ENCODE assay signal across 20 mouse cellular contexts in genomic region chr14:19927156-19927555, GRCm38 (mm10). TPM values are rescaled to one million over a fixed set of nuclear protein-coding genes. Genes with fewer than 3 reads are reported as not detected.
DNase-seq lines count a peak whose midpoint lies in the region; ATAC-seq and TF ChIP-seq lines count a peak whose summit lies in the region.
"Had no signal": no experiment of that assay in that cellular context is flagged by ENCODE, and none has a peak within 500 bp of the region (broad histone marks: within the 10 kb centered on the region; RNA-seq: fewer than 3 reads in every experiment).

No protein-coding gene starts in this region.

- peak; percentile 48 for DNase-seq in heart, adult 11 months
- no peak for DNase-seq in heart, postnatal 36 days
- no peak for DNase-seq in heart, postnatal 0 days (ENCODE audit: low spot score)
- no peak for DNase-seq in heart, adult 2 months
- peak; percentile 66 for DNase-seq in R1 (ENCODE audit: low read depth, low spot score)
- DNase-seq in left cerebral cortex, postnatal 14 days (ENCODE audit: low spot score in 2 of 2), result no peak
- DNase-seq: adrenal gland, adult 2 months; adrenal gland, postnatal 14 days; cerebellum, adult 11 months; cerebellum, adult 2 months; cerebellum, adult 9-11 months; forebrain, postnatal 0 days; gastrocnemius, postnatal 25 days; kidney, adult 2 months had no signal

- ATAC-seq in heart, postnatal 0 days (ENCODE audit: insufficient read depth, low read depth), result no peak
- no peak for ATAC-seq in granulocyte monocyte progenitor cell, adult 5-6 weeks (replicated peaks; ENCODE audit: poor library complexity, severe bottlenecking)

- no peak for TF ChIP-seq POLR2A in heart, adult 2 months (IDR thresholded peaks at IDR 0.05; ENCODE audit: insufficient read depth, low read depth, low read length)

- H3K79me2 ChIP-seq in heart, adult 2 months (replicated peaks; ENCODE audit: control insufficient read depth, insufficient read depth, low read length), result no peaks in the 10 kb centered on the region

- H3K27me3 ChIP-seq in heart, postnatal 0 days (ENCODE audit: control insufficient read depth, insufficient read depth, low read length), result no peaks in the 10 kb centered on the region
- H3K27me3 ChIP-seq in heart, adult 2 months (ENCODE audit: control insufficient read depth, insufficient read depth, low read length), result no peaks in the 10 kb centered on the region
- H3K27me3 ChIP-seq in E14TG2a.4 (ENCODE audit: insufficient read depth, low read length), result no peaks in the 10 kb centered on the region
- H3K27me3 ChIP-seq: embryonic facial prominence, embryonic 12.5 days; embryonic facial prominence, embryonic 15.5 days; hindbrain, embryonic 12.5 days; hindbrain, embryonic 15.5 days had no signal

- WGBS in heart, postnatal 0 days, result 40% methylated on average over 2 of the region's 2 CpGs
- 71% methylated on average over 2 of the region's 2 CpGs for WGBS in heart, adult 2 months

- H3K9ac ChIP-seq in heart, postnatal 0 days (replicated peaks; ENCODE audit: low read depth, low read length), result no peak overlapping the region
- H3K9ac ChIP-seq in heart, adult 2 months (ENCODE audit: low read depth, low read length), result no peak overlapping the region
- H3K9ac ChIP-seq: embryonic facial prominence, embryonic 12.5 days; embryonic facial prominence, embryonic 15.5 days; forebrain, postnatal 0 days; hindbrain, embryonic 12.5 days; hindbrain, embryonic 15.5 days had no signal

- no peak for TF ChIP-seq EP300 in heart, postnatal 0 days (IDR thresholded peaks at IDR 0.05; ENCODE audit: low read depth)
- no peak for TF ChIP-seq EP300 in heart, adult 2 months (IDR thresholded peaks at IDR 0.05; ENCODE audit: insufficient read depth, low read depth, low read length)

- intact Hi-C loops in heart, postnatal 36 days (cut with DNase I), result no loop called here
- intact Hi-C loops in heart, adult 2 months (cut with DNase I), result no loop called here
- intact Hi-C loops in left cerebral cortex, postnatal 14 days (cut with DNase I), result loop anchor here (10.0 kb wide), 1 partner anchor 148 kb away; no protein-coding TSS in a partner anchor

- peaks cover 3% of the 10 kb centered on the region; the same call in 1 of the 2 replicates for H3K36me3 ChIP-seq in heart, postnatal 0 days (replicated peaks; ENCODE audit: control insufficient read depth, insufficient read depth, low read length)
- no peaks in the 10 kb centered on the region for H3K36me3 ChIP-seq in heart, adult 2 months (ENCODE audit: control insufficient read depth, insufficient read depth, low read length)
- H3K36me3 ChIP-seq in E14TG2a.4 (ENCODE audit: insufficient read depth, low read length), result peaks cover 32% of the 10 kb centered on the region
- H3K36me3 ChIP-seq: embryonic facial prominence, embryonic 12.5 days had no signal

- 0 out of 2 replicates have a peak, but pooled peaks cover 4% of the 10 kb centered on the region for H3K9me3 ChIP-seq in heart, postnatal 0 days (replicated peaks; ENCODE audit: control insufficient read depth, low read length)
- H3K9me3 ChIP-seq in E14TG2a.4 (ENCODE audit: low read length), result peaks cover 8% of the 10 kb centered on the region
- H3K9me3 ChIP-seq: hindbrain, embryonic 15.5 days had no signal

- H3K4me2 ChIP-seq in heart, postnatal 0 days (ENCODE audit: low read depth, low read length), result no peak overlapping the region
- H3K4me2 ChIP-seq: embryonic facial prominence, embryonic 12.5 days; embryonic facial prominence, embryonic 15.5 days; hindbrain, embryonic 12.5 days; hindbrain, embryonic 15.5 days had no signal

- TF ChIP-seq CTCF in heart, postnatal 0 days (IDR thresholded peaks at IDR 0.05; ENCODE audit: low read depth), result no peak
- no peak for TF ChIP-seq CTCF in heart, adult 2 months (IDR thresholded peaks at IDR 0.05)
- no peak for TF ChIP-seq CTCF in E14TG2a.4 (conservative IDR thresholded peaks at IDR 0.05; ENCODE audit: low read length)

- H3K27ac ChIP-seq in heart, postnatal 0 days (ENCODE audit: low read depth), result peak overlapping the region; percentile 24; the same call in 1 of the 2 replicates
- no peak overlapping the region for H3K27ac ChIP-seq in heart, adult 2 months
- H3K27ac ChIP-seq: embryonic facial prominence, embryonic 12.5 days; embryonic facial prominence, embryonic 15.5 days; hindbrain, embryonic 12.5 days; hindbrain, embryonic 15.5 days had no signal

- H3K4me1 ChIP-seq in heart, postnatal 0 days (ENCODE audit: control insufficient read depth, insufficient read depth), result peaks cover 57% of the 10 kb centered on the region
- no peaks in the 10 kb centered on the region for H3K4me1 ChIP-seq in heart, adult 2 months (ENCODE audit: control insufficient read depth, insufficient read depth, low read length)
- peaks cover 62% of the 10 kb centered on the region for H3K4me1 ChIP-seq in E14TG2a.4 (replicated peaks; ENCODE audit: low read depth, low read length)
- H3K4me1 ChIP-seq: embryonic facial prominence, embryonic 15.5 days had no signal

- no peak overlapping the region for H3K4me3 ChIP-seq in heart, postnatal 0 days (ENCODE audit: low read depth, low read length)
- no peak overlapping the region for H3K4me3 ChIP-seq in heart, adult 2 months
- peak overlapping the region; percentile 17; the same call in 1 of the 2 replicates for H3K4me3 ChIP-seq in E14TG2a.4 (replicated peaks; ENCODE audit: low read length)
- H3K4me3 ChIP-seq: embryonic facial prominence, embryonic 12.5 days; embryonic facial prominence, embryonic 15.5 days; hindbrain, embryonic 12.5 days; hindbrain, embryonic 15.5 days had no signal

RNA-seq across cellular contexts. Expression of gene Gng2, which starts 50.3 kb away (rescaled TPM):
- 10 to 100 TPM in 1 of 2 experiments, 1 to 10 TPM in 1; 8.7 to 13.6 TPM for total RNA-seq in heart, postnatal 36 days (2021)
- total RNA-seq in heart, postnatal 0 days (2014; rRNA removed; ENCODE audit: low replicate concordance), result 31.8 and 48.0 TPM in 2 replicates
- polyA plus RNA-seq in heart, postnatal 0 days (2015; fragmentation: Nextera tagmentation; extraction: Ambion mirVana), result 47.1 and 56.7 TPM in 2 replicates
- 10 to 100 TPM; 13.0 to 14.9 TPM for total RNA-seq in heart, adult 2 months (2021)
- 11.7 and 19.0 TPM in 2 replicates for polyA plus RNA-seq in heart, adult 2 months (2012; rRNA removed)
- 24.8 and 36.0 TPM in 2 replicates for total RNA-seq in granulocyte monocyte progenitor cell, adult 5-6 weeks (2014; fragmentation: Nextera tagmentation)
- total RNA-seq in granulocyte monocyte progenitor cell, adult 5-6 weeks (2017), result 25.9 and 52.6 TPM in 2 replicates
- 100 to 1,000 TPM; 346 to 354 TPM for total RNA-seq in left cerebral cortex, postnatal 14 days (2021)

Comparison
In these comparisons a context has a peak if more than half of its experiments do, and no peak if none do; other contexts are left out.
1. DNase-seq: peak in heart, adult 11 months (single experiment) and R1 (single experiment); none in heart, postnatal 36 days (0 of 2), heart, postnatal 0 days (single experiment), heart, adult 2 months (0 of 2) and left cerebral cortex, postnatal 14 days (0 of 2).